Comparison of ENCODE assay signal across 11 mouse cellular contexts in genomic region chr19:7424590-7425397, GRCm38 (mm10). TPM values are rescaled to one million over a fixed set of nuclear protein-coding genes. Genes with fewer than 3 reads are reported as not detected.
DNase-seq lines count a peak whose midpoint lies in the region; ATAC-seq lines count a peak whose summit lies in the region.
"Had no signal": no experiment of that assay in that cellular context is flagged by ENCODE, and none has a peak within 500 bp of the region (broad histone marks: within the 10 kb centered on the region; RNA-seq: fewer than 3 reads in every experiment).

No protein-coding gene starts in this region.

- DNase-seq in brain, adult 2 months (ENCODE audit: low read depth, low spot score) = peak; percentile 51
- peak; percentile 55 for DNase-seq in midbrain, embryonic 14.5 days
- no peak for DNase-seq in lung, postnatal 25 days (ENCODE audit: low spot score)
- no peak for DNase-seq in layer of hippocampus, postnatal 14 days (ENCODE audit: low spot score in 2 of 2)
- DNase-seq in left cerebral cortex, adult 9 months (ENCODE audit: low spot score in 2 of 2) = no peak
- DNase-seq: adrenal gland, postnatal 36 days; heart, adult 18-20 months had no signal

- 59% methylated on average over 8 of the region's 8 CpGs for WGBS in heart, embryonic 15.5 days
- 59% methylated on average over 8 of the region's 8 CpGs for WGBS in heart, embryonic 11.5 days (ENCODE audit: insufficient replicate concordance)
- WGBS in forebrain, embryonic 13.5 days = 60% methylated on average over 8 of the region's 8 CpGs
- 59% methylated on average over 8 of the region's 8 CpGs for WGBS in midbrain, embryonic 14.5 days

- H3K9me3 ChIP-seq in heart, embryonic 15.5 days (replicated peaks) = no peaks in the 10 kb centered on the region
- no peaks in the 10 kb centered on the region for H3K9me3 ChIP-seq in heart, embryonic 11.5 days (replicated peaks; ENCODE audit: control insufficient read depth, low read length)
- H3K9me3 ChIP-seq in forebrain, embryonic 13.5 days (replicated peaks) = no peaks in the 10 kb centered on the region
- H3K9me3 ChIP-seq in midbrain, embryonic 14.5 days (ENCODE audit: control insufficient read depth, low read length) = no peaks in the 10 kb centered on the region
- H3K9me3 ChIP-seq: liver, embryonic 15.5 days had no signal

- no peak overlapping the region for H3K4me3 ChIP-seq in heart, embryonic 15.5 days
- no peak overlapping the region for H3K4me3 ChIP-seq in heart, embryonic 11.5 days (ENCODE audit: low read depth, low read length)
- no peak overlapping the region for H3K4me3 ChIP-seq in forebrain, embryonic 13.5 days
- 0 out of 2 replicates have a peak overlapping the region, but pooled peaks have one; percentile 35 for H3K4me3 ChIP-seq in midbrain, embryonic 14.5 days (replicated peaks; ENCODE audit: low read depth, low read length)
- H3K4me3 ChIP-seq: liver, embryonic 15.5 days had no signal

- H3K4me1 ChIP-seq in heart, embryonic 15.5 days (replicated peaks) = peaks cover 56% of the 10 kb centered on the region
- H3K4me1 ChIP-seq in heart, embryonic 11.5 days (ENCODE audit: control insufficient read depth, insufficient read depth, low read length) = peaks cover 52% of the 10 kb centered on the region
- H3K4me1 ChIP-seq in forebrain, embryonic 13.5 days = peaks cover 57% of the 10 kb centered on the region
- peaks cover 53% of the 10 kb centered on the region for H3K4me1 ChIP-seq in midbrain, embryonic 14.5 days (ENCODE audit: control insufficient read depth, insufficient read depth, low read length)

- H3K27ac ChIP-seq in heart, embryonic 15.5 days = peak overlapping the region; percentile 11; the same call in 1 of the 2 replicates
- H3K27ac ChIP-seq in heart, embryonic 11.5 days (ENCODE audit: low read depth, low read length) = no peak overlapping the region
- peak overlapping the region; percentile 98 for H3K27ac ChIP-seq in forebrain, embryonic 13.5 days
- H3K27ac ChIP-seq in midbrain, embryonic 14.5 days (replicated peaks; ENCODE audit: low read depth, low read length) = peak overlapping the region; percentile 93
- H3K27ac ChIP-seq: liver, embryonic 15.5 days had no signal

- H3K27me3 ChIP-seq in heart, embryonic 15.5 days = no peaks in the 10 kb centered on the region
- H3K27me3 ChIP-seq in heart, embryonic 11.5 days (ENCODE audit: control insufficient read depth, insufficient read depth, low read length) = no peaks in the 10 kb centered on the region
- H3K27me3 ChIP-seq in forebrain, embryonic 13.5 days = no peaks in the 10 kb centered on the region
- no peaks in the 10 kb centered on the region for H3K27me3 ChIP-seq in midbrain, embryonic 14.5 days (ENCODE audit: control insufficient read depth, insufficient read depth, low read length)
- H3K27me3 ChIP-seq: liver, embryonic 15.5 days had no signal

- ATAC-seq in heart, embryonic 15.5 days (replicated peaks; ENCODE audit: insufficient number of reproducible peaks, insufficient read depth, low FRiP score, low read depth) = no peak
- ATAC-seq in heart, embryonic 11.5 days (replicated peaks; ENCODE audit: insufficient number of reproducible peaks, low FRiP score, low TSS enrichment) = no peak
- no peak for ATAC-seq in forebrain, embryonic 13.5 days
- no peak for ATAC-seq in midbrain, embryonic 14.5 days (ENCODE audit: low FRiP score, low TSS enrichment)

- H3K36me3 ChIP-seq in heart, embryonic 15.5 days = peaks cover 57% of the 10 kb centered on the region
- H3K36me3 ChIP-seq in heart, embryonic 11.5 days (ENCODE audit: control insufficient read depth, insufficient read depth, low read length) = peaks cover 38% of the 10 kb centered on the region
- H3K36me3 ChIP-seq in forebrain, embryonic 13.5 days (ENCODE audit: poor library complexity, severe bottlenecking) = peaks cover 90% of the 10 kb centered on the region
- H3K36me3 ChIP-seq in midbrain, embryonic 14.5 days (ENCODE audit: control insufficient read depth, insufficient read depth, low read length) = peaks cover 97% of the 10 kb centered on the region

- 0 out of 2 replicates have a peak overlapping the region, but pooled peaks have one; percentile 5 for H3K9ac ChIP-seq in heart, embryonic 15.5 days
- H3K9ac ChIP-seq in heart, embryonic 11.5 days (ENCODE audit: low read depth, low read length) = no peak overlapping the region
- H3K9ac ChIP-seq in forebrain, embryonic 13.5 days = peak overlapping the region; percentile 26; the same call in 1 of the 2 replicates
- peak overlapping the region; percentile 100; the same call in 1 of the 2 replicates for H3K9ac ChIP-seq in midbrain, embryonic 14.5 days (replicated peaks; ENCODE audit: low read length)
- H3K9ac ChIP-seq: liver, embryonic 15.5 days had no signal

- no peak overlapping the region for H3K4me2 ChIP-seq in heart, embryonic 15.5 days
- no peak overlapping the region for H3K4me2 ChIP-seq in heart, embryonic 11.5 days
- peak overlapping the region; percentile 12 for H3K4me2 ChIP-seq in forebrain, embryonic 13.5 days
- peak overlapping the region; percentile 95 for H3K4me2 ChIP-seq in midbrain, embryonic 14.5 days (ENCODE audit: low read length)
- H3K4me2 ChIP-seq: liver, embryonic 15.5 days had no signal

RNA-seq across cellular contexts. Expression of gene 2700081O15Rik, which starts 7.4 kb away (rescaled TPM):
- polyA plus RNA-seq in heart, embryonic 15.5 days (2015; fragmentation: Nextera tagmentation; extraction: Ambion mirVana) = 3.3 and 4.7 TPM in 2 replicates
- polyA plus RNA-seq in heart, embryonic 11.5 days (2014; fragmentation: Nextera tagmentation; extraction: Ambion mirVana) = 4.6 and 4.7 TPM in 2 replicates
- polyA plus RNA-seq in forebrain, embryonic 13.5 days (2015; fragmentation: Nextera tagmentation; extraction: Ambion mirVana) = 16.7 and 18.2 TPM in 2 replicates
- polyA plus RNA-seq in midbrain, embryonic 14.5 days (2014; fragmentation: Nextera tagmentation; extraction: Ambion mirVana) = 18.5 and 19.5 TPM in 2 replicates
- total RNA-seq in layer of hippocampus, postnatal 14 days (2021) = 10 to 100 TPM; 57.8 to 64.3 TPM

RNA-seq across cellular contexts. Expression of gene Spindoc, which starts 42.0 kb away (rescaled TPM):
- polyA plus RNA-seq in heart, embryonic 15.5 days (2015; fragmentation: Nextera tagmentation; extraction: Ambion mirVana) = 16.9 and 18.7 TPM in 2 replicates
- 11.9 and 26.6 TPM in 2 replicates for polyA plus RNA-seq in heart, embryonic 11.5 days (2014; fragmentation: Nextera tagmentation; extraction: Ambion mirVana)
- polyA plus RNA-seq in forebrain, embryonic 13.5 days (2015; fragmentation: Nextera tagmentation; extraction: Ambion mirVana) = 42.1 and 47.5 TPM in 2 replicates
- polyA plus RNA-seq in midbrain, embryonic 14.5 days (2014; fragmentation: Nextera tagmentation; extraction: Ambion mirVana) = 26.9 and 48.1 TPM in 2 replicates
- total RNA-seq in layer of hippocampus, postnatal 14 days (2021) = 10 to 100 TPM; 32.8 to 33.9 TPM

RNA-seq across cellular contexts. Expression of gene Rtn3, which starts 58.3 kb away (rescaled TPM):
- 127 and 137 TPM in 2 replicates for polyA plus RNA-seq in heart, embryonic 15.5 days (2015; fragmentation: Nextera tagmentation; extraction: Ambion mirVana)
- polyA plus RNA-seq in heart, embryonic 11.5 days (2014; fragmentation: Nextera tagmentation; extraction: Ambion mirVana) = 101 and 117 TPM in 2 replicates
- polyA plus RNA-seq in forebrain, embryonic 13.5 days (2015; fragmentation: Nextera tagmentation; extraction: Ambion mirVana) = 395 and 428 TPM in 2 replicates
- polyA plus RNA-seq in midbrain, embryonic 14.5 days (2014; fragmentation: Nextera tagmentation; extraction: Ambion mirVana) = 586 and 610 TPM in 2 replicates
- total RNA-seq in layer of hippocampus, postnatal 14 days (2021) = 100 to 1,000 TPM; 850 to 871 TPM

Comparison
In these comparisons a context has a peak if more than half of its experiments do, and no peak if none do; other contexts are left out.
1. H3K4me2 ChIP-seq: peak in forebrain, embryonic 13.5 days (single experiment) and midbrain, embryonic 14.5 days (single experiment); none in heart, embryonic 15.5 days (single experiment) and heart, embryonic 11.5 days (single experiment).
2. DNase-seq: peak in brain, adult 2 months (single experiment) and midbrain, embryonic 14.5 days (single experiment); none in lung, postnatal 25 days (single experiment), layer of hippocampus, postnatal 14 days (0 of 2) and left cerebral cortex, adult 9 months (0 of 2).